Mouse (Mus musculus) CH12.LX (cell line): ENCODE measurements around the gene Ggcx. TPM values are rescaled to one million over a fixed set of nuclear protein-coding genes. Genes with fewer than 3 reads are reported as not detected.

Source experiments
- DNase-seq: peaks from one replicate; pipeline ENCODE4 v3.0.0-alpha.2; 2013; ENCODE audit errors: extremely low read depth
- H3K27ac ChIP-seq: 2 replicates; pipeline ENCODE4 v1.5.1; 2012; ENCODE audit warnings: low read depth, mild to moderate bottlenecking, control low read depth, moderate library complexity; ENCODE audit not compliant: insufficient read depth
- H3K27me3 ChIP-seq: replicated peaks from 2 replicates; pipeline ENCODE3; 2012; ENCODE audit warnings: inconsistent platforms
- H3K36me3 ChIP-seq, 2 experiments: replicated peaks in 1 of 2; 2 replicates each; pipeline versions ENCODE3 to v1.6.1; 2012; ENCODE audit warnings: inconsistent platforms in 1 of 2, low read length in 1 of 2, mild to moderate bottlenecking in 1 of 2, mixed read lengths in 1 of 2, moderate library complexity in 1 of 2; ENCODE audit not compliant: control insufficient read depth in 1 of 2, insufficient read depth in 1 of 2
- H3K4me1 ChIP-seq, 2 experiments: 2 replicates each; pipeline ENCODE4 v1.6.1; 2012; ENCODE audit warnings: inconsistent platforms in 1 of 2, moderate library complexity in 1 of 2; ENCODE audit not compliant: insufficient read depth in 2 of 2, control insufficient read depth in 1 of 2
- H3K4me2 ChIP-seq: 2 replicates; pipeline ENCODE4 v1.6.1; 2012; ENCODE audit warnings: low read depth, mild to moderate bottlenecking, control low read depth; ENCODE audit not compliant: poor library complexity, insufficient read depth, severe bottlenecking
- H3K4me3 ChIP-seq, 3 experiments: fragments of 150-350 bp in 1 of 3; sonication (generic) in 1 of 3; replicated peaks in 1 of 3; 2 replicates each; pipeline versions ENCODE3 to v1.5.1; 2011 to 2012; ENCODE audit warnings: low read depth in 2 of 3, low read length in 2 of 3, mild to moderate bottlenecking in 2 of 3, moderate library complexity in 2 of 3, control low read depth in 1 of 3, improper control_type of control experiment in 1 of 3, inconsistent platforms in 1 of 3, mixed read lengths in 1 of 3; ENCODE audit not compliant: poor library complexity in 1 of 3
- H3K79me2 ChIP-seq: replicated peaks from 2 replicates; pipeline ENCODE4 v1.6.1; 2012; ENCODE audit warnings: mild to moderate bottlenecking, moderate library complexity; ENCODE audit not compliant: control insufficient read depth, poor library complexity, insufficient read depth, severe bottlenecking; ENCODE audit errors: extremely low read depth
- H3K9ac ChIP-seq: 2 replicates; pipeline ENCODE4 v1.6.1; 2012; ENCODE audit warnings: low read depth, mild to moderate bottlenecking, control low read depth, moderate library complexity; ENCODE audit not compliant: insufficient read depth
- H3K9me3 ChIP-seq: replicated peaks from 2 replicates; pipeline ENCODE3; 2012; ENCODE audit warnings: low read length, inconsistent platforms, mixed read lengths
- BHLHE40 ChIP-seq: IDR thresholded peaks from 2 replicates; pipeline ENCODE4 v1.6.1; 2011; ENCODE audit warnings: mild to moderate bottlenecking, low read depth, low read length, improper control_type of control experiment
- CHD1 ChIP-seq: IDR thresholded peaks from 2 replicates; pipeline ENCODE4 v1.6.1; 2012; ENCODE audit warnings: low read depth, low read length, improper control_type of control experiment, inconsistent platforms
- CHD2 ChIP-seq: IDR thresholded peaks from 2 replicates; pipeline ENCODE4 v1.6.1; 2011; ENCODE audit warnings: low read length, improper control_type of control experiment
- CTCF ChIP-seq, 2 experiments: IDR thresholded peaks in 1 of 2; conservative IDR thresholded peaks in 1 of 2; 2 replicates each; pipeline ENCODE4 v1.5.1; 2011 to 2012; ENCODE audit warnings: low read depth in 2 of 2, low read length in 2 of 2, improper control_type of control experiment in 1 of 2, inconsistent platforms in 1 of 2, mild to moderate bottlenecking in 1 of 2, moderate library complexity in 1 of 2
- ELF1 ChIP-seq: IDR thresholded peaks from 2 replicates; pipeline ENCODE4 v1.6.1; 2014; ENCODE audit warnings: low read depth, mild to moderate bottlenecking, inconsistent platforms, low read length, improper control_type of control experiment
- GABPA ChIP-seq: IDR thresholded peaks from 2 replicates; pipeline ENCODE4 v1.6.1; 2012; ENCODE audit warnings: low read depth, low read length, improper control_type of control experiment, inconsistent platforms; ENCODE audit not compliant: insufficient replicate concordance
- HCFC1 ChIP-seq: IDR thresholded peaks from 2 replicates; pipeline ENCODE4 v1.6.1; 2012; ENCODE audit warnings: low read depth, mild to moderate bottlenecking, inconsistent platforms, low read length, improper control_type of control experiment
- IRF4 ChIP-seq: IDR thresholded peaks from 2 replicates; pipeline ENCODE4 v1.6.1; 2014; ENCODE audit warnings: low read depth, mild to moderate bottlenecking, inconsistent platforms, low read length, improper control_type of control experiment
- JUND ChIP-seq: conservative IDR thresholded peaks from 2 replicates; pipeline ENCODE4 v1.6.1; 2011; ENCODE audit warnings: low read depth, low read length, improper control_type of control experiment
- MAFK ChIP-seq: IDR thresholded peaks from 2 replicates; pipeline ENCODE4 v1.6.1; 2011; ENCODE audit warnings: low read length, improper control_type of control experiment; ENCODE audit not compliant: insufficient replicate concordance
- MAX ChIP-seq: IDR thresholded peaks from 2 replicates; pipeline ENCODE4 v1.6.1; 2011; ENCODE audit warnings: low read length, improper control_type of control experiment
- MAZ ChIP-seq: IDR thresholded peaks from 2 replicates; pipeline ENCODE4 v1.6.1; 2012; ENCODE audit warnings: low read depth, mild to moderate bottlenecking, inconsistent platforms, low read length, improper control_type of control experiment, moderate library complexity
- MEF2A ChIP-seq: IDR thresholded peaks from 2 replicates; pipeline ENCODE4 v1.6.1; 2014; ENCODE audit warnings: low read depth, mild to moderate bottlenecking, inconsistent platforms, low read length, improper control_type of control experiment, borderline replicate concordance
- NELFE ChIP-seq: IDR thresholded peaks from 2 replicates; pipeline ENCODE4 v1.6.1; 2011; ENCODE audit warnings: low read depth, low read length, improper control_type of control experiment
- NRF1 ChIP-seq: IDR thresholded peaks from 2 replicates; pipeline ENCODE4 v1.6.1; 2014; ENCODE audit warnings: low read depth, mild to moderate bottlenecking, inconsistent platforms, low read length, improper control_type of control experiment, moderate library complexity
- PAX5 ChIP-seq: IDR thresholded peaks from 2 replicates; pipeline ENCODE4 v1.6.1; 2012; ENCODE audit warnings: low read length, inconsistent platforms, mixed read lengths
- POLR2AphosphoS2 ChIP-seq: IDR thresholded peaks from 2 replicates; pipeline ENCODE4 v1.6.1; 2011; ENCODE audit warnings: low read depth, low read length, improper control_type of control experiment
- SIN3A ChIP-seq: IDR thresholded peaks from 2 replicates; pipeline ENCODE4 v1.6.1; 2012; ENCODE audit warnings: low read length, improper control_type of control experiment, inconsistent platforms
- TCF12 ChIP-seq: IDR thresholded peaks from 2 replicates; pipeline ENCODE4 v1.6.1; 2014; ENCODE audit warnings: low read depth, mild to moderate bottlenecking, inconsistent platforms, low read length, improper control_type of control experiment
- UBTF ChIP-seq: IDR thresholded peaks from 2 replicates; pipeline ENCODE4 v1.6.1; 2012; ENCODE audit warnings: low read depth, mild to moderate bottlenecking, inconsistent platforms, low read length, improper control_type of control experiment, moderate library complexity
- USF2 ChIP-seq: conservative IDR thresholded peaks from 2 replicates; pipeline ENCODE4 v1.6.1; 2011; ENCODE audit warnings: low read depth, low read length, improper control_type of control experiment
- ZMIZ1 ChIP-seq: IDR thresholded peaks from 2 replicates; pipeline ENCODE4 v1.6.1; 2012; ENCODE audit warnings: low read depth, mild to moderate bottlenecking, inconsistent platforms, low read length, improper control_type of control experiment
- dilution Hi-C: fragments of 300-500 bp; cut with MboI; formaldehyde crosslinking; loops from 2 replicates; pipeline ENCODE4 v1.14.3; 2020; ENCODE audit warnings: low sequenced_read_pairs; ENCODE audit not compliant: extremely low pct_unique_long_range_greater_than_20kb, extremely low pct_ligation_motif_present
- in situ Hi-C: fragments of 300-500 bp; cut with MboI; formaldehyde crosslinking; loops from 3 replicates; pipeline ENCODE4 v1.14.3; 2019; ENCODE audit warnings: low sequenced_read_pairs, low pct_ligation_motif_present, low pct_unique_long_range_greater_than_20kb, mixed read lengths
- polyA plus RNA-seq: library from polyadenylated mRNA; unstranded; fragments of >175 nt; gene quantifications from 2 replicates; pipeline ENCODE4 v1.2.1, GENCODE M21; 2012; ENCODE audit warnings: low read depth; ENCODE audit not compliant: insufficient read length
- total RNA-seq, 2 experiments: library from RNA; depleted of rRNA; stranded (reverse); fragments of 300-350 nt in 1 of 2; fragments of >200 nt in 1 of 2; gene quantifications; 2 replicates each; pipeline ENCODE4 v1.2.3; 2012 to 2014

Gene Ggcx
- total and polyA plus RNA-seq, 3 experiments, result 5.2 to 7.8 (median 6.7) TPM

DNA sequence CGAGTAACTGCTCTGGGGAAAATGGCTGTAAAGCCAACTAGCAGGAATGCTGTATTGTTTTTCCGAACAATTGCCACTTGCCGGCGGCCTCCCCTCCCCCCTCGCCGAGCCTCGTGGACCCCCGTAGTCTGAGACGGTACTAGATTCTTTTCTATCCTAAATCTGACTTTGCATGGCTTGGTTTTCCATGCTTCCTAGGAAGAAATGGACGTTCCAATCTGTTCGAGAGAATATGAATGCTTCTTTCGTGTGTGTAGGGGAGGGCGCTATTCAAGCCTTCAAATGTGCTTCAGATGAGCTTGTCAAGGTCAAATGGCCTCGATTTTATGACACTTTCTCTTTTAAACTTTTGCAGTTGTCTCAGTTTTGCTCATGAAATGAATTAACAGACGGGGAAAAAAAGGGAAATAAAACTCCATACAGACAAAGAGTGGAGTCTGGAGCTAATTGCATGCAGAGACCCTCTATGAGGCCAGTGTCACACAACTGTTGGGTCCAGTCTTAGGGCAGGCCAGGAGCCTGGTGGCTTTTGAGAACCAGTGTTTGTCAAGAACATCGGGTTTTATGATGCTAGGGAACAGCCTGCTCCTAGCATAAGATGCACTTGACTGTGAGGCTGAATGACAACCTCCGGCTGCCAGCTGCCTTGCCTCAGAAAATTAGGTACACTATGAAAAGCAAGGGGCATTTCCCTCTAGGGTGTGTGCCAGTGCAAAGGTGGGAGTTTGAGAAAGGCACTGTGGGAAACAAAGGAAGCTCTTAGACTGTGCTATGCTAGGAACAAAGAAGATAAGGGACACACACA lies 26.3 kb downstream of the Ggcx start:
- H3K4me3 ChIP-seq, result peak overlapping the region; percentile 41 to 98 (median 98)
- peaks cover 5 to 37% of the 10 kb centered on the region in 2 experiments for H3K4me1 ChIP-seq
- peak in 1 of 2 experiments; percentile 16; a peak in 1 of 4 replicates for TF ChIP-seq CTCF (conservative IDR thresholded peaks at IDR 0.05 in 1 of 2, IDR thresholded peaks at IDR 0.05 in 1 of 2; ENCODE audit: low read depth in 2 of 2, low read length in 2 of 2)
- peak; percentile 63 for TF ChIP-seq SIN3A
- 0 out of 2 replicates have a peak, but pooled peaks have one; percentile 38 for TF ChIP-seq CHD1
- peak; percentile 3; the same call in 1 of the 2 replicates for TF ChIP-seq MAX
- no peak for TF ChIP-seq HCFC1
- no peak for TF ChIP-seq JUND
- 0 out of 2 replicates have a peak, but pooled peaks have one; percentile 35 for TF ChIP-seq ZMIZ1
- 0 out of 2 replicates have a peak, but pooled peaks have one; percentile 22 for TF ChIP-seq MEF2A
- 0 out of 2 replicates have a peak, but pooled peaks have one; percentile 37 for TF ChIP-seq MAZ
- TF ChIP-seq NELFE, result no peak
- TF ChIP-seq NRF1, result no peak
- in situ Hi-C loops, result no loop called here
- peak overlapping the region; percentile 77 for H3K4me2 ChIP-seq
- DNase-seq, result peak; percentile 27
- peak overlapping the region; percentile 98 for H3K9ac ChIP-seq
- no peaks in the 10 kb centered on the region for H3K27me3 ChIP-seq
- H3K9me3 ChIP-seq, result no peaks in the 10 kb centered on the region
- dilution Hi-C loops, result no loop called here
- H3K79me2 ChIP-seq, result peaks cover 39% of the 10 kb centered on the region
- H3K36me3 ChIP-seq, result peaks cover 18 to 28% of the 10 kb centered on the region in 2 experiments
- H3K27ac ChIP-seq, result peak overlapping the region; percentile 61

DNA sequence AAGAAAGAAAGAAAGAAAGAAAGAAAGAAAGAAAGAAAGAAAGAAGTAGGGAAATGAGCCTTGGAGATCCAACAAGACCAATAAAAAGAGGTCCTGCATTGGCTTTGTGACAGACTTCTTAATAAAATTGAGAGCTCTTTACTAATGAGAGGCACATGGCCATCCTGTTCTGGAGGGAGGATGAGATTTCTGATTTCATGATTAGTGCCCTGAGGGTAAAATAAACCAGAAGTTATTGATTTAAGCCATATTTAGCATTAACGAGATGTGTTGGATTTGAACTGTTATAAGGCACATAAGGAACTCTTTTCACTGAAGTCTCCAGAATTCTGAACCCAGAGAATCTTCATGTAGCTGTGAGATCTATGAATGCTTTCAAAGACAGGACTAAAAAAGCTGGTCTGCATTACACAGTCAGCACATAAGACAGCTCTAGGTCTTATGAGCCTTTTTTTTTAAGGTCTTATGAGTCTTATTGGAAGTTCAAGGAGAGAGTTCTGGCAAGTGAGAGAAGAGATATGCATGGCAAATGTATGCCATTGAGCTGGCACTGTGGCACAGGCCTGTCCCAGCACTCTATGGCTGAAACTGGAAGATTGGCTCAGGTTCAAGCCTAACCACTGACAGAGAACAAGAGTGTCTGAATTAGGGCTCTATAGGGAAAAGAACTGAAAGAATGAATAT lies 29.0 kb downstream of the Ggcx start:
- in situ Hi-C loops, result no loop called here
- peaks cover 0 to 3% of the 10 kb centered on the region in 2 experiments for H3K36me3 ChIP-seq
- no peak overlapping the region for H3K27ac ChIP-seq
- dilution Hi-C loops, result no loop called here
- DNase-seq, result no peak
- no peak overlapping the region for H3K4me2 ChIP-seq
- TF ChIP-seq PAX5 (no peak), SIN3A (no peak), IRF4 (no peak), MAFK (no peak), UBTF (no peak), CTCF (conservative IDR thresholded peaks at IDR 0.05 in 1 of 2, IDR thresholded peaks at IDR 0.05 in 1 of 2; ENCODE audit: low read depth in 2 of 2, low read length in 2 of 2) (no peak), JUND (no peak), MEF2A (no peak), BHLHE40 (no peak), TCF12 (no peak), POLR2AphosphoS2 (no peak), HCFC1 (no peak), GABPA (no peak), MAZ (no peak), ELF1 (no peak), USF2 (no peak), CHD2 (no peak), NELFE (no peak), ZMIZ1 (no peak)
- H3K4me1 ChIP-seq, result peaks cover 3 to 16% of the 10 kb centered on the region in 2 experiments
- no peak overlapping the region for H3K4me3 ChIP-seq
- peaks cover 4% of the 10 kb centered on the region for H3K27me3 ChIP-seq
- H3K9me3 ChIP-seq, result peaks cover 2% of the 10 kb centered on the region
- H3K79me2 ChIP-seq, result peaks cover 13% of the 10 kb centered on the region
- H3K9ac ChIP-seq, result no peak overlapping the region
